Mouse (Mus musculus) kidney, postnatal 0 days (tissue): ENCODE measurements at regions not wholly inside any gene's neighbourhood (a gene's known extent, or its start where the extent isn't known, plus 50 kb on each side); places are given as distances from the start of the nearest gene placed in this dataset.

ENCODE experiments used
- ATAC-seq: fragments of 200-750 bp; cut with Nextera tagmentation; replicated peaks from 2 replicates; pipeline ENCODE4 v1.8.0; 2017; ENCODE audit warnings: low read depth, moderate number of reproducible peaks, moderate TSS enrichment, moderate library complexity; ENCODE audit not compliant: low FRiP score
- DNase-seq: peaks from one replicate; pipeline ENCODE4 v3.0.0-alpha.2; 2016; ENCODE audit warnings: low spot score
- H3K27ac ChIP-seq: fragments of 300-500 bp; sonication (generic); 2 replicates; pipeline ENCODE4 v1.5.1; 2014; ENCODE audit warnings: mild to moderate bottlenecking
- H3K27me3 ChIP-seq: fragments of 300-500 bp; sonication (generic); 2 replicates; pipeline ENCODE4 v1.6.1; 2014; ENCODE audit warnings: low read length, mixed read lengths; ENCODE audit not compliant: insufficient read depth
- H3K36me3 ChIP-seq: fragments of 300-500 bp; sonication (generic); 2 replicates; pipeline ENCODE4 v1.6.1; 2014; ENCODE audit warnings: low read length, mixed read lengths; ENCODE audit not compliant: insufficient read depth
- H3K4me1 ChIP-seq: fragments of 300-500 bp; sonication (generic); replicated peaks from 2 replicates; pipeline ENCODE4 v1.6.1; 2014; ENCODE audit warnings: antibody characterized with exemption, low read length, mixed read lengths; ENCODE audit not compliant: insufficient read depth
- H3K4me2 ChIP-seq: fragments of 300-500 bp; sonication (generic); 2 replicates; pipeline ENCODE4 v1.6.1; 2014; ENCODE audit warnings: mild to moderate bottlenecking, low read length, moderate library complexity, mixed read lengths
- H3K4me3 ChIP-seq: fragments of 300-500 bp; sonication (generic); replicated peaks from 2 replicates; pipeline ENCODE4 v1.5.1; 2014; ENCODE audit warnings: low read depth, low read length
- H3K9ac ChIP-seq: fragments of 300-500 bp; sonication (generic); 2 replicates; pipeline ENCODE4 v1.6.1; 2014; ENCODE audit warnings: low read depth, low read length
- H3K9me3 ChIP-seq: fragments of 300-500 bp; sonication (generic); replicated peaks from 2 replicates; pipeline ENCODE4 v1.6.1; 2016; ENCODE audit warnings: low read length, inconsistent platforms, mixed read lengths
- CTCF ChIP-seq: IDR thresholded peaks from 2 replicates; pipeline ENCODE4 v1.5.1; 2016; ENCODE audit warnings: antibody characterized with exemption, low read depth, mild to moderate bottlenecking, moderate library complexity
- WGBS: fragments of 180-500 bp; shearing (Covaris S2); extraction: QIAGEN DNeasy Blood & Tissue Kit; methylation state at CpG from one replicate; pipeline ENCODE4 v1.1.7; 2014; 5-methylcytosine and 5-hydroxymethylcytosine counted together

GRCm38 (mm10) chr7:94061814-94062545 is 982.3 kb downstream of the Fam181b start:
- WGBS, result 84% methylated on average over 3 of the region's 3 CpGs
- Histone ChIP-seq H3K9me3 (no peaks in the 10 kb centered on the region), H3K9ac (no peak overlapping the region), H3K4me1 (no peaks in the 10 kb centered on the region), H3K27ac (no peak overlapping the region), H3K36me3 (no peaks in the 10 kb centered on the region), H3K4me3 (no peak overlapping the region), H3K4me2 (no peak overlapping the region), H3K27me3 (no peaks in the 10 kb centered on the region)
- TF ChIP-seq CTCF, result no peak
- ATAC-seq, result no peak
- no peak for DNase-seq
